Mouse (Mus musculus): Measurements from ENCODE around the gene Plcg1.
A peak's percentile ranks its signal among the peaks of the same experiment; 100 is the strongest.

Plcg1 gene

GRCm38 (mm10) chr2:160771325-160772276 lies 40.5 kb downstream of the Plcg1 start:
- DNase-seq, result no peak

GRCm38 (mm10) chr2:160778034-160778433 lies 46.9 kb downstream of the Plcg1 start:
- DNase-seq, result no peak

- DNase-seq, result no peak
Measured at GRCm38 (mm10) chr2:160780154-160780833, 49.2 kb downstream of the Plcg1 start.

- peak; percentile 41 for DNase-seq
Measured at GRCm38 (mm10) chr2:160780834-160781219, 49.7 kb downstream of the Plcg1 start.

- no peak for DNase-seq
Measured at GRCm38 (mm10) chr2:160786333-160786732, 55.2 kb downstream of the Plcg1 start.

- DNase-seq, result no peak
Measured at GRCm38 (mm10) chr2:160789046-160789445, 57.9 kb downstream of the Plcg1 start.

- DNase-seq, result no peak
Measured at GRCm38 (mm10) chr2:160789741-160790140, 58.6 kb downstream of the Plcg1 start.

GRCm38 (mm10) chr2:160793117-160793516 lies 62.0 kb downstream of the Plcg1 start:
- DNase-seq, result no peak

GRCm38 (mm10) chr2:160796973-160797372 lies 65.9 kb downstream of the Plcg1 start:
- peak; percentile 69 for DNase-seq

- no peak for DNase-seq
Measured at GRCm38 (mm10) chr2:160798206-160798605, 67.1 kb downstream of the Plcg1 start.

GRCm38 (mm10) chr2:160800967-160801366 lies 69.9 kb downstream of the Plcg1 start:
- DNase-seq, result no peak

GRCm38 (mm10) chr2:160802326-160802725 lies 71.2 kb downstream of the Plcg1 start:
- DNase-seq, result no peak

GRCm38 (mm10) chr2:160804794-160805527 lies 73.9 kb downstream of the Plcg1 start:
- DNase-seq, result no peak

- no peak for DNase-seq
Measured at GRCm38 (mm10) chr2:160806091-160806521, 75.0 kb downstream of the Plcg1 start.

- peak; percentile 0 for DNase-seq
Measured at GRCm38 (mm10) chr2:160810376-160810775, 79.3 kb downstream of the Plcg1 start.

GRCm38 (mm10) chr2:160810802-160811201 lies 79.7 kb downstream of the Plcg1 start:
- DNase-seq, result peak; percentile 5

Data from cerebellum, adult 8-10 months (tissue).